Mouse (Mus musculus): ENCODE results near the gene Iqcd.

GRCm38 (mm10) chr5:120578504-120579081, 10.2 kb upstream of the Iqcd start:
- TF ChIP-seq CTCF (IDR thresholded peaks at IDR 0.05) (no peak), POLR2A (IDR thresholded peaks at IDR 0.05; ENCODE audit: insufficient read depth, low read depth, low read length) (no peak)

Data from heart, adult 2 months (tissue).